Mouse (Mus musculus) CH12.LX (cell line): ENCODE data around the gene Spata13. TPM values are rescaled to one million over a fixed set of nuclear protein-coding genes. Genes with fewer than 3 reads are reported as not detected.

Experiments
- DNase-seq: peaks from one replicate; pipeline ENCODE4 v3.0.0-alpha.2; 2013; ENCODE audit errors: extremely low read depth
- H3K27ac ChIP-seq: 2 replicates; pipeline ENCODE4 v1.5.1; 2012; ENCODE audit warnings: low read depth, mild to moderate bottlenecking, control low read depth, moderate library complexity; ENCODE audit not compliant: insufficient read depth
- H3K27me3 ChIP-seq: replicated peaks from 2 replicates; pipeline ENCODE3; 2012; ENCODE audit warnings: inconsistent platforms
- H3K36me3 ChIP-seq, 2 experiments: replicated peaks in 1 of 2; 2 replicates each; pipeline versions ENCODE3 to v1.6.1; 2012; ENCODE audit warnings: inconsistent platforms in 1 of 2, low read length in 1 of 2, mild to moderate bottlenecking in 1 of 2, mixed read lengths in 1 of 2, moderate library complexity in 1 of 2; ENCODE audit not compliant: control insufficient read depth in 1 of 2, insufficient read depth in 1 of 2
- H3K4me1 ChIP-seq, 2 experiments: 2 replicates each; pipeline ENCODE4 v1.6.1; 2012; ENCODE audit warnings: inconsistent platforms in 1 of 2, moderate library complexity in 1 of 2; ENCODE audit not compliant: insufficient read depth in 2 of 2, control insufficient read depth in 1 of 2
- H3K4me2 ChIP-seq: 2 replicates; pipeline ENCODE4 v1.6.1; 2012; ENCODE audit warnings: low read depth, mild to moderate bottlenecking, control low read depth; ENCODE audit not compliant: poor library complexity, insufficient read depth, severe bottlenecking
- H3K4me3 ChIP-seq, 3 experiments: fragments of 150-350 bp in 1 of 3; sonication (generic) in 1 of 3; replicated peaks in 1 of 3; 2 replicates each; pipeline versions ENCODE3 to v1.5.1; 2011 to 2012; ENCODE audit warnings: low read depth in 2 of 3, low read length in 2 of 3, mild to moderate bottlenecking in 2 of 3, moderate library complexity in 2 of 3, control low read depth in 1 of 3, improper control_type of control experiment in 1 of 3, inconsistent platforms in 1 of 3, mixed read lengths in 1 of 3; ENCODE audit not compliant: poor library complexity in 1 of 3
- H3K79me2 ChIP-seq: replicated peaks from 2 replicates; pipeline ENCODE4 v1.6.1; 2012; ENCODE audit warnings: mild to moderate bottlenecking, moderate library complexity; ENCODE audit not compliant: control insufficient read depth, poor library complexity, insufficient read depth, severe bottlenecking; ENCODE audit errors: extremely low read depth
- H3K9ac ChIP-seq: 2 replicates; pipeline ENCODE4 v1.6.1; 2012; ENCODE audit warnings: low read depth, mild to moderate bottlenecking, control low read depth, moderate library complexity; ENCODE audit not compliant: insufficient read depth
- H3K9me3 ChIP-seq: replicated peaks from 2 replicates; pipeline ENCODE3; 2012; ENCODE audit warnings: low read length, inconsistent platforms, mixed read lengths
- BHLHE40 ChIP-seq: IDR thresholded peaks from 2 replicates; pipeline ENCODE4 v1.6.1; 2011; ENCODE audit warnings: mild to moderate bottlenecking, low read depth, low read length, improper control_type of control experiment
- CHD2 ChIP-seq: IDR thresholded peaks from 2 replicates; pipeline ENCODE4 v1.6.1; 2011; ENCODE audit warnings: low read length, improper control_type of control experiment
- CTCF ChIP-seq, 2 experiments: IDR thresholded peaks in 1 of 2; conservative IDR thresholded peaks in 1 of 2; 2 replicates each; pipeline ENCODE4 v1.5.1; 2011 to 2012; ENCODE audit warnings: low read depth in 2 of 2, low read length in 2 of 2, improper control_type of control experiment in 1 of 2, inconsistent platforms in 1 of 2, mild to moderate bottlenecking in 1 of 2, moderate library complexity in 1 of 2
- ELF1 ChIP-seq: IDR thresholded peaks from 2 replicates; pipeline ENCODE4 v1.6.1; 2014; ENCODE audit warnings: low read depth, mild to moderate bottlenecking, inconsistent platforms, low read length, improper control_type of control experiment
- JUN ChIP-seq: IDR thresholded peaks from 2 replicates; pipeline ENCODE4 v1.6.1; 2011; ENCODE audit warnings: low read depth, mild to moderate bottlenecking, low read length, improper control_type of control experiment, moderate library complexity; ENCODE audit not compliant: insufficient read depth
- KAT2A ChIP-seq: IDR thresholded peaks from 2 replicates; pipeline ENCODE4 v1.6.1; 2012; ENCODE audit warnings: low read length, improper control_type of control experiment, inconsistent platforms; ENCODE audit not compliant: insufficient replicate concordance
- MAFK ChIP-seq: IDR thresholded peaks from 2 replicates; pipeline ENCODE4 v1.6.1; 2011; ENCODE audit warnings: low read length, improper control_type of control experiment; ENCODE audit not compliant: insufficient replicate concordance
- MAZ ChIP-seq: IDR thresholded peaks from 2 replicates; pipeline ENCODE4 v1.6.1; 2012; ENCODE audit warnings: low read depth, mild to moderate bottlenecking, inconsistent platforms, low read length, improper control_type of control experiment, moderate library complexity
- MEF2A ChIP-seq: IDR thresholded peaks from 2 replicates; pipeline ENCODE4 v1.6.1; 2014; ENCODE audit warnings: low read depth, mild to moderate bottlenecking, inconsistent platforms, low read length, improper control_type of control experiment, borderline replicate concordance
- MYC ChIP-seq: IDR thresholded peaks from 2 replicates; pipeline ENCODE4 v1.6.1; 2011; ENCODE audit warnings: low read depth, mild to moderate bottlenecking, improper control_type of control experiment, low read length
- NELFE ChIP-seq: IDR thresholded peaks from 2 replicates; pipeline ENCODE4 v1.6.1; 2011; ENCODE audit warnings: low read depth, low read length, improper control_type of control experiment
- NRF1 ChIP-seq: IDR thresholded peaks from 2 replicates; pipeline ENCODE4 v1.6.1; 2014; ENCODE audit warnings: low read depth, mild to moderate bottlenecking, inconsistent platforms, low read length, improper control_type of control experiment, moderate library complexity
- PAX5 ChIP-seq: IDR thresholded peaks from 2 replicates; pipeline ENCODE4 v1.6.1; 2012; ENCODE audit warnings: low read length, inconsistent platforms, mixed read lengths
- POLR2A ChIP-seq: IDR thresholded peaks from 2 replicates; pipeline ENCODE4 v1.6.1; 2011; ENCODE audit warnings: low read depth, mild to moderate bottlenecking, improper control_type of control experiment, low read length
- POLR2AphosphoS2 ChIP-seq: IDR thresholded peaks from 2 replicates; pipeline ENCODE4 v1.6.1; 2011; ENCODE audit warnings: low read depth, low read length, improper control_type of control experiment
- SIN3A ChIP-seq: IDR thresholded peaks from 2 replicates; pipeline ENCODE4 v1.6.1; 2012; ENCODE audit warnings: low read length, improper control_type of control experiment, inconsistent platforms
- TBP ChIP-seq: conservative IDR thresholded peaks from 2 replicates; pipeline ENCODE4 v1.6.1; 2011; ENCODE audit warnings: low read depth, low read length, improper control_type of control experiment
- TCF12 ChIP-seq: IDR thresholded peaks from 2 replicates; pipeline ENCODE4 v1.6.1; 2014; ENCODE audit warnings: low read depth, mild to moderate bottlenecking, inconsistent platforms, low read length, improper control_type of control experiment
- ZC3H11A ChIP-seq: IDR thresholded peaks from 2 replicates; pipeline ENCODE4 v1.6.1; 2012; ENCODE audit warnings: low read depth, mild to moderate bottlenecking, inconsistent platforms, low read length, improper control_type of control experiment
- ZKSCAN1 ChIP-seq: IDR thresholded peaks from 2 replicates; pipeline ENCODE4 v1.6.1; 2012; ENCODE audit warnings: low read depth, inconsistent platforms, low read length, improper control_type of control experiment, borderline replicate concordance
- ZNF384 ChIP-seq: IDR thresholded peaks from 2 replicates; pipeline ENCODE4 v1.6.1; 2012; ENCODE audit warnings: low read depth, low read length, improper control_type of control experiment, inconsistent platforms
- dilution Hi-C: fragments of 300-500 bp; cut with MboI; formaldehyde crosslinking; loops from 2 replicates; pipeline ENCODE4 v1.14.3; 2020; ENCODE audit warnings: low sequenced_read_pairs; ENCODE audit not compliant: extremely low pct_unique_long_range_greater_than_20kb, extremely low pct_ligation_motif_present
- in situ Hi-C: fragments of 300-500 bp; cut with MboI; formaldehyde crosslinking; loops from 3 replicates; pipeline ENCODE4 v1.14.3; 2019; ENCODE audit warnings: low sequenced_read_pairs, low pct_ligation_motif_present, low pct_unique_long_range_greater_than_20kb, mixed read lengths
- polyA plus RNA-seq: library from polyadenylated mRNA; unstranded; fragments of >175 nt; gene quantifications from 2 replicates; pipeline ENCODE4 v1.2.1, GENCODE M21; 2012; ENCODE audit warnings: low read depth; ENCODE audit not compliant: insufficient read length
- total RNA-seq, 2 experiments: library from RNA; depleted of rRNA; stranded (reverse); fragments of 300-350 nt in 1 of 2; fragments of >200 nt in 1 of 2; gene quantifications; 2 replicates each; pipeline ENCODE4 v1.2.3; 2012 to 2014

Gene Spata13
- total and polyA plus RNA-seq, 3 experiments: 11.6 to 15.9 (median 13.6) TPM

DNA sequence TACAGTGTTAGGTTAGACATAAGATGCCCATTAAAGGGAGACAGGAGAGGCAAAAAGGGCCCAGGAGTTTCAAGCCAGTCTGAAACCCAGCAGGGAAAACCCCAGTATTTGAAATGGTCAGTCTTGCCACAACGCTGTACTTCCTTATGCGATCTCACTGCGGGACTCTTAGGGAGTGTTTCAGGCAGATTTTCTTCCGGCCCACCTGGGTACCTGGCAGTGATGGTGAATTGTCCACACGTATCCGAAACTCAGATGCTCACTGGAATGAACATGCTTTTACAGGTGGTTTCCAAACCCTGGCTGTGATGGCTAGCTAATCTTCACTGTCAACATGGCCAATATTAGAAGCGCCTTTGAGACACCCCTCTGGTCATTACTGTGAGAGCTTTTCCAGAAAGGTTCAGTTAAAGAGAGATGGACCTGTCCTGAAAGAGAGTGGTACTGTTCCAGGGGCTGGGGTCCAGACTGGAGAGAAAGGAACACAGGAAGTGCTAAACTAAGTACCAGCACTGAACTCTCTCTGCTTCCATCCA, 148.4 kb downstream of the Spata13 start (continued):
- TF ChIP-seq CTCF (conservative IDR thresholded peaks at IDR 0.05 in 1 of 2, IDR thresholded peaks at IDR 0.05 in 1 of 2; ENCODE audit: low read depth in 2 of 2, low read length in 2 of 2) (no peak), ZC3H11A (no peak), NELFE (0 out of 2 replicates have a peak, but pooled peaks have one; percentile 45), BHLHE40 (peak; percentile 31; the same call in 1 of the 2 replicates), POLR2A (peak; percentile 40), TCF12 (peak; percentile 82), ZNF384 (no peak), POLR2AphosphoS2 (no peak), MYC (peak; percentile 73; the same call in 1 of the 2 replicates), MAFK (no peak), CHD2 (peak; percentile 29; the same call in 1 of the 2 replicates), MEF2A (peak; percentile 22; the same call in 1 of the 2 replicates), JUN (no peak), ZKSCAN1 (no peak), TBP (0 out of 2 replicates have a peak, but pooled peaks have one; percentile 27), KAT2A (no peak)

DNA sequence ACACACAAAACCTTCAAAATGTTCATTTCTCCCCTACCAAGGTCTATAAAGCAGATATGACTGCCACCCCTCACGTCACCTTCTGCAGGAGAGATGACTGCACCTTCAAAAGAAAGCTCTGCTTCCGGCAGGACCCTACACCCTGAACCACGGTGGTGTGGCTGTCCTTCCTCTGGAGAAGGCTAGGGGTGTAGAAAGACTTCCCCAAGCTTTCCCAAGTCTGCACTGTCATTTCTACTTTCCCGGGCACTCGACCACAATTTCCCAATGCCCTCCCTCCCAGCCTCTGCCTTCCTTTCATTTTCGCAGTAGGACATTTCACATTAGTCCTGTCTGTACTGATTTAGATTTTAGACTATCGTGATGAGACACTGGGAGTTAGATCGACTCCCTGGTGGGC, 149.4 kb downstream of the Spata13 start:
- dilution Hi-C loops (no loop called here), in situ Hi-C loops (no loop called here)
- H3K4me1 ChIP-seq: peaks cover 10 to 45% of the 10 kb centered on the region in 2 experiments
- H3K9ac ChIP-seq: peak overlapping the region; percentile 57
- peak overlapping the region; percentile 52 to 66 (median 57) for H3K4me3 ChIP-seq
- peak overlapping the region; percentile 89 for H3K4me2 ChIP-seq
- TF ChIP-seq PAX5 (no peak), SIN3A (peak; percentile 31; the same call in 1 of the 2 replicates), BHLHE40 (0 out of 2 replicates have a peak, but pooled peaks have one; percentile 2), POLR2A (peak; percentile 21), MAZ (peak; percentile 37; the same call in 1 of the 2 replicates), NRF1 (no peak), ELF1 (0 out of 2 replicates have a peak, but pooled peaks have one; percentile 8)
- TF ChIP-seq, all 38 proteins: peak for 5
- H3K79me2 ChIP-seq: peaks cover 12% of the 10 kb centered on the region
- no peaks in the 10 kb centered on the region for H3K27me3 ChIP-seq
- peak overlapping the region; percentile 77 for H3K27ac ChIP-seq
- H3K9me3 ChIP-seq: peaks cover 4% of the 10 kb centered on the region
- H3K36me3 ChIP-seq: peaks cover 11 to 28% of the 10 kb centered on the region in 2 experiments
- peak; percentile 31 for DNase-seq
